Mouse (Mus musculus): ENCODE results near the gene Fat4. TPM values are rescaled to one million over a fixed set of nuclear protein-coding genes. Genes with fewer than 3 reads are reported as not detected.

Fat4 gene
- total and polyA plus RNA-seq, 3 experiments = not detected

GRCm38 (mm10) chr3:38989181-38989580, 102.4 kb downstream of the Fat4 start:
- H3K36me3 ChIP-seq (ENCODE audit: control insufficient read depth in 1 of 2, insufficient read depth in 2 of 2, low read length in 2 of 2) = no peaks in the 10 kb centered on the region
- no peaks in the 10 kb centered on the region for H3K9me3 ChIP-seq (replicated peaks; ENCODE audit: insufficient read depth, low read length)
- H3K4me3 ChIP-seq (ENCODE audit: control insufficient read depth in 1 of 2, insufficient read depth in 1 of 2, low read depth in 2 of 2, low read length in 2 of 2) = no peak overlapping the region
- no peak for DNase-seq (ENCODE audit: low read depth, low spot score)
- H3K79me2 ChIP-seq (ENCODE audit: control insufficient read depth, insufficient read depth, low read length, poor library complexity) = no peaks in the 10 kb centered on the region
- no peaks in the 10 kb centered on the region for H3K4me1 ChIP-seq (ENCODE audit: control insufficient read depth in 1 of 2, insufficient read depth in 2 of 2, low read length in 2 of 2)
- H3K27ac ChIP-seq (ENCODE audit: control insufficient read depth, low read depth, low read length) = no peak overlapping the region
- H3K27me3 ChIP-seq (ENCODE audit: control insufficient read depth in 1 of 2, insufficient read depth in 2 of 2, low read length in 2 of 2) = no peaks in the 10 kb centered on the region
- no peak for TF ChIP-seq POLR2AphosphoS5 (IDR thresholded peaks at IDR 0.05; ENCODE audit: borderline replicate concordance, low read depth, low read length)
- no peak for TF ChIP-seq CHD1 (IDR thresholded peaks at IDR 0.05; ENCODE audit: low read depth, low read length)
- TF ChIP-seq E2F4 (IDR thresholded peaks at IDR 0.05; ENCODE audit: borderline replicate concordance, low read depth, low read length) = no peak
- TF ChIP-seq NELFE (IDR thresholded peaks at IDR 0.05; ENCODE audit: low read depth, low read length) = no peak
- no peak for TF ChIP-seq TBP (IDR thresholded peaks at IDR 0.05; ENCODE audit: low read depth, low read length)
- TF ChIP-seq ZNF384 (IDR thresholded peaks at IDR 0.05; ENCODE audit: low read depth, low read length) = no peak
- no peak for TF ChIP-seq BHLHE40 (IDR thresholded peaks at IDR 0.05; ENCODE audit: borderline replicate concordance, low read depth, low read length)
- no peak for TF ChIP-seq TCF12 (IDR thresholded peaks at IDR 0.05; ENCODE audit: low read depth, low read length)
- TF ChIP-seq USF2 (IDR thresholded peaks at IDR 0.05; ENCODE audit: borderline replicate concordance in 1 of 2, insufficient read depth in 1 of 2, low read depth in 1 of 2, low read length in 2 of 2) = no peak
- no peak for TF ChIP-seq ZKSCAN1 (IDR thresholded peaks at IDR 0.05; ENCODE audit: low read depth, low read length)
- TF ChIP-seq NRF1 (IDR thresholded peaks at IDR 0.05; ENCODE audit: insufficient read depth, low read depth, low read length, poor library complexity, severe bottlenecking) = no peak
- TF ChIP-seq GABPA (IDR thresholded peaks at IDR 0.05; ENCODE audit: low read depth, low read length) = no peak
- TF ChIP-seq POLR2A (IDR thresholded peaks at IDR 0.05; ENCODE audit: control insufficient read depth in 1 of 2, insufficient read depth in 1 of 2, low read depth in 1 of 2, low read length in 2 of 2, poor library complexity in 1 of 2) = no peak
- TF ChIP-seq CHD2 (IDR thresholded peaks at IDR 0.05; ENCODE audit: low read length) = no peak
- no peak for TF ChIP-seq ZMIZ1 (IDR thresholded peaks at IDR 0.05; ENCODE audit: low read depth, low read length)
- TF ChIP-seq ELF1 (IDR thresholded peaks at IDR 0.05; ENCODE audit: low read depth, low read length) = no peak
- no peak for TF ChIP-seq MAZ (IDR thresholded peaks at IDR 0.05; ENCODE audit: low read depth, low read length)
- TF ChIP-seq POLR2AphosphoS2 (IDR thresholded peaks at IDR 0.05; ENCODE audit: low read length) = no peak
- H3K9ac ChIP-seq (ENCODE audit: control insufficient read depth, low read depth, low read length, poor library complexity, severe bottlenecking) = no peak overlapping the region

GRCm38 (mm10) chr3:39000011-39000410, 113.3 kb downstream of the Fat4 start:
- H3K9me3 ChIP-seq (replicated peaks; ENCODE audit: insufficient read depth, low read length) = no peaks in the 10 kb centered on the region
- TF ChIP-seq EP300 (IDR thresholded peaks at IDR 0.05; ENCODE audit: low read depth in 1 of 2, low read length in 2 of 2) = no peak
- no peak for TF ChIP-seq USF2 (IDR thresholded peaks at IDR 0.05; ENCODE audit: borderline replicate concordance in 1 of 2, insufficient read depth in 1 of 2, low read depth in 1 of 2, low read length in 2 of 2)
- no peak for TF ChIP-seq NRF1 (IDR thresholded peaks at IDR 0.05; ENCODE audit: insufficient read depth, low read depth, low read length, poor library complexity, severe bottlenecking)
- TF ChIP-seq KAT2A (conservative IDR thresholded peaks at IDR 0.05; ENCODE audit: low read depth, low read length) = no peak
- no peak for TF ChIP-seq POLR2AphosphoS5 (IDR thresholded peaks at IDR 0.05; ENCODE audit: borderline replicate concordance, low read depth, low read length)
- no peak for TF ChIP-seq MYB (IDR thresholded peaks at IDR 0.05; ENCODE audit: low read depth, low read length)
- no peak for TF ChIP-seq E2F4 (IDR thresholded peaks at IDR 0.05; ENCODE audit: borderline replicate concordance, low read depth, low read length)
- no peak for TF ChIP-seq POLR2AphosphoS2 (IDR thresholded peaks at IDR 0.05; ENCODE audit: low read length)
- TF ChIP-seq MAFK (IDR thresholded peaks at IDR 0.05; ENCODE audit: borderline replicate concordance, low read depth, low read length) = no peak
- TF ChIP-seq CHD2 (IDR thresholded peaks at IDR 0.05; ENCODE audit: low read length) = no peak
- H3K27ac ChIP-seq (ENCODE audit: control insufficient read depth, low read depth, low read length) = no peak overlapping the region
- H3K36me3 ChIP-seq (ENCODE audit: control insufficient read depth in 1 of 2, insufficient read depth in 2 of 2, low read length in 2 of 2) = no peaks in the 10 kb centered on the region
- H3K27me3 ChIP-seq (ENCODE audit: control insufficient read depth in 1 of 2, insufficient read depth in 2 of 2, low read length in 2 of 2) = no peaks in the 10 kb centered on the region
- no peak for DNase-seq (ENCODE audit: low read depth, low spot score)
- no peaks in the 10 kb centered on the region for H3K4me1 ChIP-seq (ENCODE audit: control insufficient read depth in 1 of 2, insufficient read depth in 2 of 2, low read length in 2 of 2)
- H3K79me2 ChIP-seq (ENCODE audit: control insufficient read depth, insufficient read depth, low read length, poor library complexity) = no peaks in the 10 kb centered on the region
- H3K4me3 ChIP-seq (ENCODE audit: control insufficient read depth in 1 of 2, insufficient read depth in 1 of 2, low read depth in 2 of 2, low read length in 2 of 2) = no peak overlapping the region
- H3K9ac ChIP-seq (ENCODE audit: control insufficient read depth, low read depth, low read length, poor library complexity, severe bottlenecking) = no peak overlapping the region
